In the genomic region with DNA sequence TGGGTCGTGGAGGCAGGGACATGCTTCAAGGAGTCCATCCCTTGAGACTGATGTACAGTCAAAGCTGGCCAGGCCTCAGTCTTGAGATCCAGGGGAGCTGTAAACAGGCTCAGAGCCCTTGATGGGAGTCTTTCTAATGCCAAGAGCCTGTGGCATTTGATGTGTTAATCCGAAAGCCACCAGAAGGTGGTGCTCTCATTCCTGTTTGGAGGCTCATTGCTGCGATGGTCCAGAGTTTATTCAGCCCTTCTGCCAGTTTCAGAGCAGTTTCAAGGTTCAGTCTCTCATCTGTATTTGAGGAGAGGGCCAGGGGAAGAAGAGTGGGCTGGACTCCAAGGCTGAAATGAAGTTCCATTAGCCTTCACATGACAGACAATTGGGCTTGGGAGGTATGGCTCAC, we compare ENCODE assay signal across 8 mouse cellular contexts.
DNase-seq lines count a peak whose midpoint lies in the region; ATAC-seq and TF ChIP-seq lines count a peak whose summit lies in the region.

No protein-coding gene starts in this region.

- no peaks in the 10 kb centered on the region for H3K4me1 ChIP-seq in liver, adult 2 months (ENCODE audit: control insufficient read depth, insufficient read depth, low read length)
- no peaks in the 10 kb centered on the region for H3K4me1 ChIP-seq in liver, embryonic 11.5 days (replicated peaks; ENCODE audit: control insufficient read depth, insufficient read depth, low read length)
- no peaks in the 10 kb centered on the region for H3K4me1 ChIP-seq in forebrain, embryonic 12.5 days
- H3K4me1 ChIP-seq in hindbrain, postnatal 0 days (ENCODE audit: insufficient read depth, low read length) = no peaks in the 10 kb centered on the region

- peak; percentile 16 for DNase-seq in liver, adult 2 months (ENCODE audit: extremely low read depth, low read depth, low spot score)
- DNase-seq in liver, embryonic 11.5 days (ENCODE audit: low spot score) = no peak
- DNase-seq in c-Kit-positive CD71-negative TER-119-negative erythroid progenitor cells, embryonic 14.5 days (ENCODE audit: low read depth) = peak; percentile 17
- DNase-seq in hindbrain, postnatal 0 days (ENCODE audit: low spot score) = peak; percentile 93
- peak; percentile 80 to 83 for DNase-seq in left cerebral cortex, postnatal 25 days (ENCODE audit: low spot score in 2 of 2)
- peak; percentile 50 for DNase-seq in naive thymus-derived CD4-positive, alpha-beta T cell, adult 2 months (ENCODE audit: low read depth)
- DNase-seq in thymus, postnatal 25 days = peak; percentile 42

- H3K27ac ChIP-seq in liver, adult 2 months (replicated peaks; ENCODE audit: insufficient read depth, low read depth, low read length) = no peak overlapping the region
- H3K27ac ChIP-seq in liver, embryonic 11.5 days (ENCODE audit: low read depth, low read length) = no peak overlapping the region
- H3K27ac ChIP-seq in forebrain, embryonic 12.5 days = no peak overlapping the region
- H3K27ac ChIP-seq in hindbrain, postnatal 0 days = no peak overlapping the region

- no peaks in the 10 kb centered on the region for H3K9me3 ChIP-seq in liver, embryonic 11.5 days (ENCODE audit: control insufficient read depth, low read length)
- no peaks in the 10 kb centered on the region for H3K9me3 ChIP-seq in forebrain, embryonic 12.5 days
- no peaks in the 10 kb centered on the region for H3K9me3 ChIP-seq in hindbrain, postnatal 0 days (ENCODE audit: low read length)

- H3K79me2 ChIP-seq in liver, adult 2 months (ENCODE audit: control insufficient read depth, insufficient read depth, low read length) = no peaks in the 10 kb centered on the region

- H3K27me3 ChIP-seq in liver, adult 2 months (ENCODE audit: control insufficient read depth, insufficient read depth, low read length) = no peaks in the 10 kb centered on the region
- H3K27me3 ChIP-seq in liver, embryonic 11.5 days (replicated peaks; ENCODE audit: control insufficient read depth, insufficient read depth, low read length) = no peaks in the 10 kb centered on the region
- no peaks in the 10 kb centered on the region for H3K27me3 ChIP-seq in forebrain, embryonic 12.5 days
- 0 out of 2 replicates have a peak, but pooled peaks cover 3% of the 10 kb centered on the region for H3K27me3 ChIP-seq in hindbrain, postnatal 0 days (ENCODE audit: insufficient read depth, low read length)

- no peak for ATAC-seq in liver, embryonic 11.5 days (replicated peaks; ENCODE audit: low FRiP score)
- ATAC-seq in forebrain, embryonic 12.5 days (ENCODE audit: low FRiP score) = 0 out of 2 replicates have a peak, but pooled peaks have one; percentile 41
- peak; percentile 39 for ATAC-seq in hindbrain, postnatal 0 days

- TF ChIP-seq CTCF in liver, adult 2 months (IDR thresholded peaks at IDR 0.05; ENCODE audit: low read depth, low read length) = peak; percentile 35; the same call in 1 of the 2 replicates
- peak; percentile 90 for TF ChIP-seq CTCF in hindbrain, postnatal 0 days (IDR thresholded peaks at IDR 0.05; ENCODE audit: low read depth)

- no peak overlapping the region for H3K4me3 ChIP-seq in liver, adult 2 months (ENCODE audit: insufficient read depth, low read depth, low read length)
- no peak overlapping the region for H3K4me3 ChIP-seq in liver, embryonic 11.5 days (ENCODE audit: low read depth, low read length)
- H3K4me3 ChIP-seq in forebrain, embryonic 12.5 days (replicated peaks) = no peak overlapping the region
- no peak overlapping the region for H3K4me3 ChIP-seq in hindbrain, postnatal 0 days (ENCODE audit: low read length)

- no peaks in the 10 kb centered on the region for H3K36me3 ChIP-seq in liver, adult 2 months (ENCODE audit: control insufficient read depth, insufficient read depth, low read length)
- H3K36me3 ChIP-seq in liver, embryonic 11.5 days (ENCODE audit: control insufficient read depth, insufficient read depth, low read length) = no peaks in the 10 kb centered on the region
- H3K36me3 ChIP-seq in forebrain, embryonic 12.5 days (replicated peaks) = no peaks in the 10 kb centered on the region
- no peaks in the 10 kb centered on the region for H3K36me3 ChIP-seq in hindbrain, postnatal 0 days (ENCODE audit: insufficient read depth, low read length)

- H3K4me2 ChIP-seq in liver, embryonic 11.5 days = no peak overlapping the region
- no peak overlapping the region for H3K4me2 ChIP-seq in forebrain, embryonic 12.5 days
- no peak overlapping the region for H3K4me2 ChIP-seq in hindbrain, postnatal 0 days (ENCODE audit: low read depth, low read length)

- 4% methylated on average over 3 of the region's 3 CpGs for WGBS in liver, adult 2 months
- WGBS in liver, embryonic 11.5 days = 8% methylated on average over 3 of the region's 3 CpGs
- WGBS in forebrain, embryonic 12.5 days = 9% methylated on average over 3 of the region's 3 CpGs
- WGBS in hindbrain, postnatal 0 days = 4% methylated on average over 3 of the region's 3 CpGs

- intact Hi-C loops in left cerebral cortex, postnatal 25 days (cut with DNase I) = loop anchor here (1.0 to 10.0 kb wide), 3 partner anchors 112 to 274 kb away; no protein-coding TSS in a partner anchor

- TF ChIP-seq POLR2A in liver, adult 2 months (IDR thresholded peaks at IDR 0.05; ENCODE audit: extremely low read depth, insufficient read depth, low read length) = no peak

- H3K9ac ChIP-seq in liver, adult 2 months (ENCODE audit: low read depth, low read length) = no peak overlapping the region
- H3K9ac ChIP-seq in liver, embryonic 11.5 days (ENCODE audit: low read depth, low read length) = no peak overlapping the region
- no peak overlapping the region for H3K9ac ChIP-seq in forebrain, embryonic 12.5 days
- no peak overlapping the region for H3K9ac ChIP-seq in hindbrain, postnatal 0 days (replicated peaks; ENCODE audit: low read length)
